Mouse (Mus musculus) kidney, postnatal 10 days (tissue): ENCODE measurements around the gene Ubr1.
A peak's percentile ranks its signal among the peaks of the same experiment; 100 is the strongest.
"Not testable (repeated sequence)": the region's sequence is repeated elsewhere in the genome, so short reads cannot be mapped to it uniquely, and the experiment has no call there.

Experiments
- DNase-seq: peaks from one replicate; pipeline ENCODE4 v3.0.0; 2021; ENCODE audit warnings: mixed read lengths

Gene Ubr1

GRCm38 (mm10) chr2:120970559-120971080, at the start of gene Ubr1:
Gene Ubr1, minus strand, starts transcription at chr2:120970715.
- peak; percentile 92 for DNase-seq

- no peak for DNase-seq
Observed at GRCm38 (mm10) chr2:121017151-121017550, 46.6 kb upstream of the Ubr1 start.

- peak; percentile 56 for DNase-seq
Observed at GRCm38 (mm10) chr2:121016226-121016625, 45.7 kb upstream of the Ubr1 start.

GRCm38 (mm10) chr2:121015507-121015906, 45.0 kb upstream of the Ubr1 start:
- no peak for DNase-seq

- DNase-seq = no peak
Observed at GRCm38 (mm10) chr2:121012676-121013075, 42.2 kb upstream of the Ubr1 start.

- no peak for DNase-seq
Observed at GRCm38 (mm10) chr2:121009071-121009677, 38.7 kb upstream of the Ubr1 start.

GRCm38 (mm10) chr2:121008664-121009007, 38.1 kb upstream of the Ubr1 start:
- no peak for DNase-seq

GRCm38 (mm10) chr2:121007925-121008663, 37.6 kb upstream of the Ubr1 start, which contains the start of gene Ccndbp1:
Gene Ccndbp1, plus strand, starts transcription at chr2:121008403.
- peak; percentile 97 for DNase-seq

- DNase-seq = no peak
Observed at GRCm38 (mm10) chr2:121006986-121007385, 36.5 kb upstream of the Ubr1 start.

- no peak for DNase-seq
Observed at GRCm38 (mm10) chr2:121004018-121004811, 33.7 kb upstream of the Ubr1 start.

- no peak for DNase-seq
Observed at GRCm38 (mm10) chr2:121003586-121003985, 33.1 kb upstream of the Ubr1 start.

GRCm38 (mm10) chr2:120998863-120999262, 28.3 kb upstream of the Ubr1 start:
- DNase-seq = no peak

GRCm38 (mm10) chr2:120996607-120997006, 26.1 kb upstream of the Ubr1 start:
- not testable (repeated sequence) for DNase-seq

GRCm38 (mm10) chr2:120991196-120991595, 20.7 kb upstream of the Ubr1 start:
- DNase-seq = no peak

- DNase-seq = no peak
Observed at GRCm38 (mm10) chr2:120985241-120985640, 14.7 kb upstream of the Ubr1 start.

GRCm38 (mm10) chr2:120983611-120984010, 13.1 kb upstream of the Ubr1 start:
- no peak for DNase-seq

- no peak for DNase-seq
Observed at GRCm38 (mm10) chr2:120980861-120981260, 10.3 kb upstream of the Ubr1 start.

GRCm38 (mm10) chr2:120979819-120980218, 9.3 kb upstream of the Ubr1 start:
- no peak for DNase-seq

GRCm38 (mm10) chr2:120978693-120979037, 8.2 kb upstream of the Ubr1 start:
- DNase-seq = no peak

- no peak for DNase-seq
Observed at GRCm38 (mm10) chr2:120977926-120978692, 7.6 kb upstream of the Ubr1 start.

GRCm38 (mm10) chr2:120976990-120977925, 6.7 kb upstream of the Ubr1 start, which contains the start of gene Tmem62:
Gene Tmem62, plus strand, starts transcription at chr2:120977017.
- peak; percentile 79 for DNase-seq
